Mouse (Mus musculus): ENCODE results near the gene F5.

GRCm38 (mm10) chr1:164260171-164261028 is 108.8 kb downstream of the F5 start:
- TF ChIP-seq EP300 (IDR thresholded peaks at IDR 0.05; ENCODE audit: low read depth) (no peak), CTCF (IDR thresholded peaks at IDR 0.05; ENCODE audit: low read depth) (no peak)
